Mouse (Mus musculus) embryo, embryonic 11.5 days (tissue): ENCODE results near the gene Mxi1.

Experiments used
- DNase-seq: peaks from one replicate; pipeline ENCODE4 v3.0.0-alpha.2; 2012; ENCODE audit warnings: low read depth, low spot score

Gene Mxi1

DNA sequence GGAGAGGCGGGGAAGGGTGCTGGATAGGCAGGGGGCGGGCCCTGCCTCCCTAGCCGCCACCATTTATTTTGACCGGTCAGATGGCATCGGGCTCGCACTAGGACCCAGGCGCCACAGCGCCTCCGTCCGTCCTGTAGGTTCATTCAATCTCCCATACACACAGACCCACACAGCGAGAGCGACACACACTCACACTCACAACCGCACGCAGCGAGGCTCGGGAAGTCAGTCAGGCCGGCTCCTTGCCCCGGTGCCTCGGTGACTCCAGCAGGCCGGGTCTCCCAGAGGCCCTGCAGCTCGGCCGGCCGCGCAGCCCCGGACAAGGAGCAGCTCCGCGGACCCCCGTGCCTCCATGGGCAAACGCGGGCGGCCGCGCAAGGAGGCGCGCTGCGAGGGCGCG is at the start of gene Mxi1:
Gene Mxi1 (plus strand): TSS at position 171 of the 400 bp plus-strand sequence.
- no peak for DNase-seq

DNA sequence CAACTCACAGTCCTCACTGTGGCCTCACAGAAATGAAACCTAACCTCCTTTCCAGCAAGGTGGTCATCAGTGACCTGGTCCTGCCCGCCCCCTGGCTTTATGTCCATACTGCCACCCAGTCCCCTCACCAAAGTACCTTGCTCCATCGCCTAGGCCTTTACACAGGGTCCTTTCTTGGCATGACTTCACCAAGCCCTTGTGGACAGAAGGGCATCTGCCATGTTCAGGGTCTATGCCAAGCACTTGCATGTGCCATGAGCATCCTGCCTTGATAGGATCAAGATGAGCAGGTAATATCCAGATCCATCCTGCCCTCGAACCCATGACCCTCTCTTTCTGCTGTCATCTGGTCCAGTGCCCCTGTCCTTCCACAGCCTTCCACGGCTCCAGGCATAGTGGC is 49.5 kb upstream of the Mxi1 start:
- no peak for DNase-seq

DNA sequence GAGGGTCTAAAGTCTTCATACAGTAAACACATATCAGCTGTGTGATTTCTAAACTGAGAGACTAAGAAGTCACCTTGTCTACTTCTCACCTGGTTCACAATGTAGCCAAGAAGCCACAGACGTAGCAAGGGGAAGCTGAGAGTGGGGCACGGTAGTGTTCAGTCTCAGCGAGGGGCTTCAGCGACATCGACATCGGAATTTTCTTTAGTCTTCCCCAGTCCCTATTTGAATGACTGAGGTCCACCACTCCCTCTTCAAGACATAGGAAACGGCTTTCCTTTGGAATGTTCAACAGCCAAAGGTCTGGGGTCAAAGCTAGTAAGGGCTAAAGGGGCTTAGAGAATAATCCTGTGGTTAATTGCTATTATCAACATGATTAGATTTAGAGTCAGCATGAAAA is 48.3 kb upstream of the Mxi1 start:
- DNase-seq, result no peak

DNA sequence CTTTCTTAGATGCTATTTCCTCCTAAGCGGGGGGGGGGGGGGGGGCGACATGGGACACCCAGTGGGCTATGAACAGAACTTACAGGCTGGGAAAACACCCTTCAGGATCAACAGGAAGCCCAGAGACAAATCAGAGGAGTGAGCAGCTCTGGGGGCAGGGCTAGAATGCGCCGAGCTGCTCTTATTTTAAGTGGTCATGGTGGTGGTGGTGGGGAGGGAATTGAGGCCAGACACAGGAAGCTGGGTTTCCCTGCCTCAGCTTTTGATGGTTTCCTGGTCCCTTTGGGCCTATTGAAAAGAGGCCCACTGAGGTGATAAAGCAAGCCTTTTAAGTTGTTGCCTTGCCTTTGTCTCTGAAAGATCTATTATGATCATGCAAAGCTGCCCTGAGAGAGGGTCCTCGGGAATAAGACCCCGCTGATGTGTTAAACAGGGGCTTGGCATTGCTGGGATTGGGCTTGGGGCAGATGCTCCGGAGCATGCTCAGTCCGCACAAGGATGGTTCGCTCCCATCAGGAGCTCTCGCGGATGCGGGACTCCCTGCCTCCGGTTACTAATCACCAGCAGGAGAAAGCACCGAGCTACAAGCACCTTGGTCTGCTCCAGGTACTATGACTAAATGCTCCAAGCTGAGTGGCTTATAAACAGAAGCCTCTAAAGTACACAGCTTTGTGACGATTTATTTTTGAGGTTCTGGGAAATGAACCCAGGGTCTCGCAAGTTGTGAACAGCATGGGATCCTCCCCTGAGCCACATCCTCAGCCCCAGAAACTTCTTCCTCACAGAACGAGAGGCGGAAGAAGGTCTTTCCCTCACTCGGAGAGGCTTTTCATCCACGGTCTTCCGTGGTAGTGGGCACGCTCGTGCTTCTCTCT is 46.2 kb upstream of the Mxi1 start:
- no peak for DNase-seq

DNA sequence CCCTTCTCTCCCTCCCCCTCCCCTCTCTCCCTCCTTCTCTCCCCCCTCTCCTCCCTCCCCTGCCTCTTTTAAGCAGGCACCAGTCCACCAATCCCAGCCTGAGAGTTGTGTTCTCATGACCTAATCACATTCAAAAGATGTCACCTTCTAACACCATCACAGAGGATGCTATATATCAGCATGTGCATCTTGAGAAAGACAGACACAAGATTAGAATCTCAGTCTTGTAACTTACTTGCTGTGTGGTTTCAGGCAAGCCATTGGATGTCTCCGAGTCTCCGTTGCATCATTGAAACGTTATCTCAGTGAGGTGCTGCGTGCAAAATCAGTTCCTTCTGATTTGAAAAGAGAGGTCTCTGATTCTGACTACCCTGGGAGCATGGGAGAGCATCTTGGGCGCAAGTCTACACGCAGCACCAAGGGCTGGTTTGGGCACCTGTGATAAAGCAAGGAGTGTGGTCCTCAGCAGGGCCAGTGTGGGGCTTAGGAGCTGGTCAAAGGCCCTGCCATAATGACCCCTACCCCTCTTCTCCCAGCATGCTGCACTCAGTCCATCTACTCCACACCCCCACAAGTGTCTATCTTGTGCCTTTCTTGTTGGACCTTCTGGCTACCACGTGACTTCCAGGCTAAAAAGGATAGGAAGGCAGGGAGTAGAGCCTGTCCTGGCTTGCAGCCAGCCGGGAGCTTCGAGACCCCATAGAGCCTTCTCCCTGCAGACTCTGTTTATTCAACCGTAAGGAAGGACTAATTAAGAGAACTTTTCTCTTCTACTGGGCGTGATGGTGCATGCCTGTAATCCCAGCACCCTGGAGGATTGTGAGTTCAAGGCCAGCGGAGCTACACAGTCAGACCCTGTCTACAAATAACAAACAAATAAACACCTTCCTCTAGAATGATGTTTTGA is 45.2 kb upstream of the Mxi1 start:
- no peak for DNase-seq

DNA sequence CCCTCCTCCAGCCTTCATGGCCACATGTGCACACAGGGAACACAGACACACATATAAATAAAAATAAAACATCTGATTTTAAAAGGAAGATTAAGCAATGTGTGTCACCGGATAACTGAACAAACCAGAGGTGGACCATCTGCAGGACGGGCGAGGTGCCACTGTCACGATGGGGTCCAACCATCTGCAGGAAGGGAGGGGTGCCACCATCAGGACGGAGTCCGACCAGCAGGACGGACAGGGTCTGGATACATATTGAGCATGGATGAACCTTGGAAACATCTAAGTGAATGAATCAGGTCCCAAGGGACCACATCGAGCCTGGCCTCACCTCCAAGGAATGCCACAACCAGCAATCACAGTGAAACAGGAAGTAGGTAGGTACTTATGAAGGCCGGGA is 43.0 kb upstream of the Mxi1 start:
- no peak for DNase-seq

DNA sequence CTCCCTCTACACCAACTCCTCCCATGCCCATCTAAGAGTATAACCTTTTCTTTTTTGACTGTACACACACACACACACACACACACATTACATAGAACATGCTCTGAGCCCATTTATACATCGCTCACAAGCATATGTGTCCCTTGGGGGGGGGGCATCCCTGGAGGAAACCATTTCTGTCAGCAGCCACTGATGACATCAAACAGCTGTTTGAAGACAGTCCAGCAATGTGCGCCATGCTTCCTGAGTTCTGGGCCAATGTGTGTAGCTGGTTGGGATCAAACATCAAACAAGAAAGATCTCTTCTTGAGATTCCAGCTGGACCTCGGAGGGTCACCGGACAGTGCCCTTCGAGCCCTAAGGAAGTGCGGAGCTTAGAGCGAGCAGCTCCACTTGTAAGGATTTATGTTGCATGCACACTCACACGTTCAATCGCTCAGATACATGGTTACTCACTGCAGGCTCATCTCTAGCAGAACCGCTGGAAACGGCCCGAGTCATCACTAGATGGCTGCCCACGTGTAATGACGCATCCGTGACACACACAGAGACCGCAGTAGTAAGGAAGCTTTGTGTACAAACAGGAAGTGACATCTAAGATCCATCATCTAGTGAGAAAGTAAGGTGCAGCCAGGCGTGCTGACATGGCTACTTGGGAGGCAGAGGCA is 37.1 kb upstream of the Mxi1 start:
- DNase-seq, result no peak

DNA sequence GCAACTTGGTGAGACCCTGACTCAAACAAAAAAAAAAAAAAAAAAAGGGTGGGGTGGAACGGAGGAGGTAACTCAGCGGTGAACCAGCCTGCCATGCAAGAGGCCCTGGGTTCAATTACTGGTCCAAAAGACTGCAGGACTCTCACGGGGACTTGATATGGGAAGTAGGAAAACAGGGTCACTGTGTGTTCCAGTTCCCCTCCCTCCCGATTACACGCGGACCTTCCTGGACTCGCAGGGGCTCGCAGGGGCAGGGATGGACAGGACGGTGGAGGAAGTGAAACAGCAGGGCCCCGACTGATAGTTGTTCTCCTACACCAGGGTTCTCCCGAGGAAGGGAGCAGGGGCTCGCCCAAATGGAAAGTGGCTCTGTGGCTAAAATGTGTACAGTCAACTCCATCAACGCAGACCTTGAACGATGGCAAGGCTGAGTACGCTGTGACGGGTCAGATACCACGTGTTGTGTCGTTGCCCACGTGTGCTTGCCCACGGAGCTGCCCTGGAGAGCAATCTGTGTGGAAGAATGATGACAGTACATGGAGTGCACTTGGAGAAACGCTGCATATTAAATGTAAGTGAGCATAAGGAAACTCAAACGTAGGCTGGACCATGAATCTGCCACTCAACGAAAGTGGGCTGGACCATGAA is 36.4 kb upstream of the Mxi1 start:
- DNase-seq, result no peak

DNA sequence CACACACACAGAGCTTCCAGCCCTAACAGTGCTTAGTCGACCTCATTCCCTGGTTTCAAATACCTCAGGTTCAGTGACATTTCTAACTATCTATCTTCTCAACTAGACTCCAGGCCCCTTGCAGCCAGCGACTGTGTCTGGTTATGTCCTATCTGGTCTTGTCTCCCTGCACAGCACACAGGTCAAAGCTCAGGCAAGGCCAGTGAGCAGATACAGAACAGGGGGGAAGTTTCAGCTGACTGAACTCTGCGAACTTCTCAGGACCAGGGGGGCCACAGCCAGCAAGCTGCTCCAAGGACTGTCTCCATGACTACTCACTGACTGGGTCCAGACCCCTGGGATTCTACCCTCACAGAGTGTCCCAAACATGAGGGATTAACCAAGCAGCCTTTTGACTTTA is 35.1 kb upstream of the Mxi1 start:
- DNase-seq, result no peak

DNA sequence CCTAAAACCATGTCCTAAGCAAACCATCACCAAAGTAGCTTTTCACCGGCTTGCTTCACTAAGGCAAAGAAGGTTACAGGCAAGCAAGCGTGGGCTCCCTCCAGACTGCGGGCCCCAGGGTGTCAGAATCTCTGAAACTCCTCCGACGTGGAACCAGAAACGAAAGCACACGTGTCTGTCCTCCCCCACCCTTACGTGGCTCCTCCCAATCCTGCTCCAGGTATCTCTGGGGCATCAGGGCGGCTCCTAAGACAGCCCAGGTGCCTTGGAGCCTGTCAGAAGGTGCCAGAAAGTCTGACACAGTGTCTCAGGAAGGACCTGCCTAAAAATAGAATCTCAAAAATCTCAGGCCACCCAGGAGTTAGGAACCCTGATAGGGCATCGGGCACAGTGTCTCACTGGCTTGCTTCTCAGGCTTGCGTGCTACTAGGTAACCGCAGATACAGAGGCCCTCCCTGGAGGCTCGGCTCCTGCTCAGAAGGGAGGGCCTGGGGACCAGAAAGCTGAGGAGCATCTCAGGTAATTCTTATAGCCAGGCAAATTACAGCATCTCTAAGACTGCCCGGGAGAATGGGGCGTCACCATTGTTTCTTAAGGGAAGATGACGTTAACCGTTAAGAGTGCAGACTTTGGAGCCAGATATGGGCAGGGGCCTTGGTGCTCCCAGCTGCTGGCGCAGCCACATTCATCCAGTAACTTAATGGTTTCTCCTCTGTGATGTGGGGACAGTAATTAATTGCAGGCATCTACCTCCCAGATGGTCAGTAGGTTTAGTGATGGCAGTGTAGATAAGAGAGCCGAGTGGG is 33.2 kb upstream of the Mxi1 start:
- no peak for DNase-seq

DNA sequence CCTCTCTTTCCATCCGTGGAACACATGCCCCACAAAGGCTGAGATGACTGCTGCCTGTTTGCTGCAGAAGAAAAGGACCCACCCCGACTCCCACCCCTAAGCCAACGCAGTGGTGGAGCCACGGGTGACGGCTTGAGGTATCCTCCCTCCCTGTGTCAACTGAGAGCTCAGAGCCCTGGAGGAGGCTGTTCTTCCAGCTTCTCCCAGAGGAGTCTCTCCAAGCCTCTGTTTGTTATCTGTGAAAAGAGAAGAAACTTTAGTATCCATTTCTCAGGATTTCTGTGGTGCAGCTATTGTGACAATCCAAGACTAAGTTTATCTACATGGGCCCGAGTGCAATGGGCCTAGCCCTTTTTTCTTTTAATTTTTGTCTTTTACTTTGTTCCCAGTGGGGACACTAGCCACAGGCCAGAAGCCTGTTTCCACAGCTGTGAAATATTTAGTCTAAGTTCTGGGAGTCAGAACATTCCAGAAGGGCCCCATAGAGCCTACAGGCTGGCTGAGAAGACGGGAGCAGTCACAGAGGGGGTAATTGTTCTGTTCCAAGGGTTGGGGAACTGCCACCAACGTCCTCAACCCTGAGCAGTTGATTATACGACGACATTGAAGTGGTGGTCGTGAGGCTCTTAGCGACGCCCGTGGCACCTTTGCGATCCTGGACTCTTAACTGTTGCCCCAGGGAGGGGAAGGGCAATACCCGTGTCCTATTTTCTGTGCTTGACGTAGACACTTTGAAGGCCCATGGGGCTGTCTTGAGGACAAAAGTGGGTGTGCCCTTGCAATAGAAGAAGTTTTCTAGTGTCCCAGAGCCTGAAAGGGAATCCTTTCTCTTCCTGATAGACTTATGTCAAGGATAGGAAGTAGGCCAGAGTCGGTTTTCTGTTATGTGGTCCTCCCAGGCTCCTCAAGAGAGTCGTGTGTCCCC is 31.6 kb upstream of the Mxi1 start:
- no peak for DNase-seq

DNA sequence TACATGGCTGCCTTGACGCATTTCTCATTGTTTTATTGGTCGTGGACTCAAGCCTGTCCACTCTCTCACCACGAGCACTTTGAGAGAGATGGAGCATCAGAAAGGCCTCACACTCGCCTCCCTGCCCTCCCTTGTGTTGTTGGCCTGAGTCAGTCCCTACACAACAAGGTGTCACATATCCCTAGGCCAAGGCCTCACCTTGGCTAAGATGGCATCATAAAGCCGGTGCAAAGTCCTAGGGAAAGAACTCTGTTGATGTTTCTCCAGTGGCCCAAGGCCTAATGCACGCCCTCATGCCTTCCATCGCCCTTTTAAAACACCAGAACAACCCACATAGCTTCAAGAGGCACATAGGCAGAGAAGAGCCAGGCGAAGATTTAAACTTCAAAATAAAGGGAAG is 30.1 kb upstream of the Mxi1 start:
- no peak for DNase-seq

DNA sequence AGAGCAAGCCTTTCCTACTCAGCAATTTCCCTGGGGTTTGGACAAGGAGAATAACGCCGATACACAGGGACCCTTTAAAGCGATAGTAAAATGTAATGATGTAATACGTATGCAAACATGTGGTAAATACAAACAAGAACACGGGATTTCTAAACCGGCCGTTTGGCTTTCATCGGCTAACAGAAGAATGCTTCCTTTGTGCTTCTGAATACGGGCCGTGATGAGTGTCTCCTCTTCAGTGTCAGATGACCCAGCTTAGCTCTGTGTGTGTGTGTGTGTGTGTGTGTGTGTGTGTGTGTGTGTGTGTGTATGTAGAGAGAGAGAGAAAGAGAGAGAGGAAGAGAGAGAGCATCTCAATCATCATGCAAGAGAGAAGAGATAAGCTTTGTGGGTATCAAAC is 27.7 kb upstream of the Mxi1 start:
- no peak for DNase-seq

DNA sequence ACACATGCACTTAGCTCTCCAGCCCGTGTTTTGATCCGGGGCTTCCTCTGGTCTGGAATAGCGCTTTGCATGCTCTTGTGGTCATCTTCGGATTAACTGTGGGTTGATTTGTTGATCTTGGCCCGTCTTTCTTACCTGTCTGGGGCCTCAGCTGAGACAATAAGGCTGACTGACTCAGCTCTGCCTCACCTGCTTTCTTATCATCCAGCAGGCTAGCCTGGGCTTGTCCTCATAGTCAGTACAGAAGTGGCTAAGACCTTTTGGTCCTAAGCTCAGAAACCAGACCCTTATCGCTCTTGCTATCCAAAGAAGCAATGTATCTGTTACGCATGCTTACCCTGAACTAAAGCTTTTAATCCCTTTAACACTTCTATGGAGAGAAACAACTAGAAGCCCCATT is 26.6 kb upstream of the Mxi1 start:
- DNase-seq, result no peak

DNA sequence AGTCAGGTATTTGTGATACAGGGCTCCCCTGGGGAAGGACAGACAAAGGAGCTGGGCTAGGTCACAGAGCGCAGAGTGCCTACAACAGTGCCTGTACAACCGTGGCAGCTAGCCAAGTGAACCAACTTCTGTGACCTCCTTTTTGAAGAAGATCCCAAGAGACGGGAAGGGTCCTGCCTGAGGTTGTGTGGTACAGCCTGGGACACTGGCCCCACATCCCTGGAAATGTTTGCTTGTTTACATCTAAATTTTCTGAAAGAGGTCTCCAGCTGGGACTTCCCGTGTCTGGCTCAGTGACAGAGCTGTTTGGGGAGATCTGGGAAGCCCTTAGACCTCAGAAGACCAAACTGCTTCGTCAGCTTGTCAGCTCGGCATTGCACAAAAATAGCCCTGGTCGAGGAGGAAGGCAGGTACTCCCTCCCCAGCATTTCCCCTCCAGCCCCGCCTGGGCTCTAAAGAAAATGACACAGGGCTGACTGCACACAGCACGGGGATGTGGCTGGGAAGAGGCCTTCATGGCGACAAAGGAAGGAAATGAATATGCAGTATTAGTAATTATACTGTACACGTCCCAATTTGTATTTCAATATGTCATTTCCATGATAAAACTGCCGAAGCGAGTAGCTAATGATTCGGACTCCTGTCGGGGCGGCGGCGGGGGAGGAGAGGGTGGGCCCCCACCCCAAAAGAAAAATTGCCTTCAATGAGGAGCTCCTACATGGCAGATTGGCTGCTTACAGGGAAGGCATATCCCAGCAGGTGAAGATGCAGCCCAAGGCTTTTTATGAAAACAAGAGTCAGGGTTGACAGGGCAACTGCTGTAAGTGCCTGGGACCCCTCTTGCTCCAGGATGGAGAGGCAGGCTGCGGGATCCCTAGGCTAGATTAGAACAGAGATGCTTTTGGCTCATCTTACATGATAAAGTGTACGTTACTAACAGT is 25.8 kb upstream of the Mxi1 start:
- DNase-seq, result no peak

DNA sequence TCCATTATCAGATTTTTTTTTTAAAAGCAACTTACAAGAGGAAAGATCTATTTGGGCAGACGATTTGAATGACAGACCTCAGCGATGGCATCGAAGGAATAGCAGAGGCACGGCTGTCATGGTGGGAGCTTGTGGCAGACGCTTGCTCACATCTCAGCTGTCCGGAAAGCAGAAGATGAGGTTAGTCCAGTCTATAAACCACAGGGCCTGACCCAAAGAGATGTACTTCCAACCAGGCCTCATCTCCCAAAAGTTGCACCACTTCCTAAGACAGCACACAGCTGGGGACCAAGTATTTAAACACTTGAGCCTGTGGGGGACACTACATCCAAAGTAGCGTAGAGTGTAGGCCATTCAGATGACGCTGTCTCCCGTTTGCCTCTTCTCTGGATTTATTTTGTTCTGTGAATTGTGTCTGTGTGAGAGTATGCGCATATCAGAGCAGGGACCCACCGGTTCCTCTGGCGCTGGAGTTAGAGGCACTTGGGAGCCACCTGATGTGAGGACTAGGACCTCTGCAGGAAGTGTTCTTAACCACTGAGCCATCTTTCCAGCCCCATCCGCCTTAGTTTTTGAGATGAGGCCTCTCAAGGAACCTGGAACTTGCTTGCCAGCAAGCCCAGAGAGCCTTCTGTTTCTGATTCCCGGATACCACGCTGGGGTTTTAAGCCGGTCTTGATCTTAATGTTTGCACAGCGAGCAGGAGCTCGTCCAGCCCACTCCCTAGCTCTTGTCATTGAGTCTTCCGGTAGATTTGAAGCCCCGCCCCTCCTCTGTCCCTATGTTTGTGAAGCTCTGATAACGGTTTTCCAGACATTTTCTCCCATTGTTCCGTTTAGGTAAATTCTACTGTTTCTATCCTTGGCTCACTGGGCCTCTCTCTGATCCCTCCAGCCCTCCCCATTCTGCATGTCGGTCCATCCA is 13.7 kb upstream of the Mxi1 start:
- DNase-seq, result no peak

DNA sequence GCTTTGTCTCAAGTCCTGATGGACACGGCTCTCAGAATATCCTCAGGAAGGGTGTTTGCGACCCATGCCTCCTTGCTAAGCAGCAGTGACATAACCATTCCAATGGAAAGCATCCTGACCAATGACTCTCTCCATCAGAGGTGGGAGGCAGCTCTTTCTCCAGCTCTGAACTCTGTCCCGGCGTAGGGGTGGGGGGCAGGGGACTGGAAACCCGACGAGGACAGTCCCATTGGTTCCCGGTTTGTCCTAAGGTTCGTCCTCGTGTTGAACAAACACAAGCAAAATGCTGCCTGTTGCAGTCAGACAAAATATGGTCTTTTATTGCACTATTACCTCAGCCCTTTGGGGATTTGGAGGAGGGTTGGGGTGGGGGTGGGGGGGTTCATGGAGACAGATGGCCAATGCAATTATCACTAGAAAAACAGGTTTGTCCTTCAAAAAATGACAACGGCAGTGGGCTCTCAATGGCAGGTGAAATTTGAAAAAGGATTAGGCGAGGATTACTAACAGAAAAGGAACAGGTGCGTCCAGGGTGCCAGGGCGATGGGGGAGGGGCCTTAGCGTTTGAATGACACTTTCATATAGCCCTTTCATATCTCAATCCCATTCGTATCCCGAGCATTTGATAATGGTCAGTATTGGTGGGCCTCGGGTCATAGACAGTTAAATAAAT is 11.0 kb upstream of the Mxi1 start:
- no peak for DNase-seq
